Mouse (Mus musculus) embryonic facial prominence, embryonic 13.5 days (tissue): ENCODE measurements around the gene Mocs1. TPM values are rescaled to one million over a fixed set of nuclear protein-coding genes. Genes with fewer than 3 reads are reported as not detected.

Experiments used
- ATAC-seq: fragments of 200-750 bp; cut with Nextera tagmentation; 2 replicates; pipeline ENCODE4 v1.8.0; 2017; ENCODE audit warnings: low read depth; ENCODE audit not compliant: insufficient number of reproducible peaks, insufficient read depth, low FRiP score, low TSS enrichment
- H3K27ac ChIP-seq: fragments of 300-500 bp; sonication (generic); 2 replicates; pipeline ENCODE4 v1.5.1; 2015; ENCODE audit warnings: moderate library complexity, mild to moderate bottlenecking, inconsistent platforms
- H3K27me3 ChIP-seq: fragments of 300-500 bp; sonication (generic); 2 replicates; pipeline ENCODE4 v1.6.1; 2015; ENCODE audit warnings: mild to moderate bottlenecking, inconsistent platforms
- H3K36me3 ChIP-seq: fragments of 300-500 bp; sonication (generic); 2 replicates; pipeline ENCODE4 v1.6.1; 2015; ENCODE audit warnings: mild to moderate bottlenecking, inconsistent platforms
- H3K4me1 ChIP-seq: fragments of 300-500 bp; sonication (generic); 2 replicates; pipeline ENCODE4 v1.6.1; 2015; ENCODE audit warnings: inconsistent platforms
- H3K4me2 ChIP-seq: fragments of 300-500 bp; sonication (generic); 2 replicates; pipeline ENCODE4 v1.6.1; 2015; ENCODE audit warnings: moderate library complexity, mild to moderate bottlenecking, inconsistent platforms
- H3K4me3 ChIP-seq: fragments of 300-500 bp; sonication (generic); 2 replicates; pipeline ENCODE4 v1.5.1; 2015; ENCODE audit warnings: mild to moderate bottlenecking, inconsistent platforms
- H3K9ac ChIP-seq: fragments of 300-500 bp; sonication (generic); 2 replicates; pipeline ENCODE4 v1.6.1; 2015; ENCODE audit warnings: mild to moderate bottlenecking, inconsistent platforms
- H3K9me3 ChIP-seq: fragments of 300-500 bp; sonication (generic); 2 replicates; pipeline ENCODE4 v1.6.1; 2016; ENCODE audit warnings: inconsistent platforms
- WGBS: fragments of 180-500 bp; shearing (Covaris S2); methylation state at CpG from one replicate; pipeline ENCODE4 v1.1.7; 2015; ENCODE audit warnings: mixed read lengths; 5-methylcytosine and 5-hydroxymethylcytosine counted together
- polyA plus RNA-seq: library from polyadenylated mRNA; unstranded; fragments of >200 nt; fragmentation: Nextera tagmentation; extraction: Ambion mirVana; gene quantifications from 2 replicates; pipeline ENCODE4 v1.2.1, GENCODE M21; 2015

The Mocs1 gene
- polyA plus RNA-seq, 1 experiment from 2014 or later: 6.1 TPM

DNA sequence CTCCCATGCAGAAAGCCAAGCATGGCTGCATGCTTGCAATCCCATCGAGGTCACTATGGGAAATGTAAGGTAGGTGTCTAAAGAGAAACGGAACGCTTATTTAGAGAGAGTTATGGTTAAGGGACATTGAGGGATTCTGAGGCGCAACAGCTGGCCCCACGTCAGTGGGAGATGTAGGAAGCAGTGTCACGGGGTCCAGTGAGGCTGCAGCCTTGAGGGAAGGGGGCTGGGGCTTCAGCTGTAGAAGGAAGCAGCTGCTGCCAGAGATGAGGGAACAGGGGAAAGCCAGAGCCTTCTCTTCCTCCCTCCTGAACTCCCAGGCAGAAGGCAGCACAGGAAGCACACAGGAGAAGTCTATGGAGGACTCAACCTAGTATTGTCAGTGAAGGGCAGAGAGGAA, 22.8 kb downstream of the Mocs1 start:
- Histone ChIP-seq H3K9me3 (no peaks in the 10 kb centered on the region), H3K4me2 (no peak overlapping the region), H3K27me3 (no peaks in the 10 kb centered on the region), H3K4me1 (peaks cover 6% of the 10 kb centered on the region; the same call in 1 of the 2 replicates), H3K4me3 (no peak overlapping the region), H3K36me3 (peaks cover 59% of the 10 kb centered on the region), H3K9ac (no peak overlapping the region), H3K27ac (no peak overlapping the region)
- 84% methylated on average over 6 of the region's 6 CpGs for WGBS
- no peak for ATAC-seq

DNA sequence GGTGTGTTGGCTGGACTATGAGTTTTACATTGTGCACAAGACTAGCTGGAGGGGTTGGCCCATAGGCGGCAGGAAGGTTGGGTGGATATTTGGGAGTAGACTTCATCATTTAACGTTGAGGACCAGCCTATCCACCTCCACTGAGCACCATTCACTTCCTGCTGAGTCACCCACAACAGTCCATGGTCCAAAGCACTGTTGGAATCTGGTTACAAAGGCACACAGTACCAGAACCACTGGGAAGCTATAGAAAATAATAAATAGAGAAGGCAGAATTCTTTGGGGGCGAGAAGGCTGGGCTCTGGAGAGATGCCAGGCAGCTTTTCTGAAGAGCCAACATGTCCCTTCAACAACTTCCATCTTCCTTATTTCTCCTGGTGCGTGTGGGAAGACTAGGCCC, 28.2 kb downstream of the Mocs1 start:
- Histone ChIP-seq H3K27me3 (no peaks in the 10 kb centered on the region), H3K27ac (no peak overlapping the region), H3K9ac (no peak overlapping the region), H3K36me3 (peaks cover 90% of the 10 kb centered on the region), H3K9me3 (no peaks in the 10 kb centered on the region), H3K4me1 (no peaks in the 10 kb centered on the region), H3K4me3 (no peak overlapping the region), H3K4me2 (no peak overlapping the region)
- no peak for ATAC-seq
- WGBS: 85% methylated on average over 4 of the region's 4 CpGs

DNA sequence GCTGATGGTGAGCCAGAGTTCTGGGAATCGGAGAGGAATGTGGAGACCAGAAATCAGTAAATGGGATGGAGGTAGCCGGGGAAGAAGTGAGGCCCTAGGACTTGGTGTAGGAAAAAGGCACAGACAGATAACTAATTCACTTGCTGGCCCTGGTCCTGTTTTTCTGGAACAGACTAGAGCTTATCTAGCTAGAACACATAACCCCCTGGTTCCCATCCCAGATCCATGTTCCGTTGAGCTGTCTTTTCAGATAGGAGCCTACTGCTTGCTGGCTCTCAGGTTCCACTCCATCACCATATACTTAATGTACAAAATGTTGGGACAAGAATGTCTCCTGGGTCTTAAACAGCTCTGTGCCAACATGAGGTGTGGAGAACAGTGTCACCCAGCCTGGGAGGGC, 29.7 kb downstream of the Mocs1 start:
- no peak overlapping the region for H3K9ac ChIP-seq
- WGBS: 90% methylated on average over 3 of the region's 3 CpGs
- no peaks in the 10 kb centered on the region for H3K27me3 ChIP-seq
- H3K36me3 ChIP-seq: peaks cover 96% of the 10 kb centered on the region
- H3K4me3 ChIP-seq: no peak overlapping the region
- H3K4me1 ChIP-seq: no peaks in the 10 kb centered on the region
- no peak for ATAC-seq
- no peak overlapping the region for H3K4me2 ChIP-seq
- H3K27ac ChIP-seq: no peak overlapping the region
- no peaks in the 10 kb centered on the region for H3K9me3 ChIP-seq

GRCm38 (mm10) chr17:49458386-49458785, 30.2 kb downstream of the Mocs1 start:
- H3K4me1 ChIP-seq: no peaks in the 10 kb centered on the region
- H3K4me2 ChIP-seq: no peak overlapping the region
- H3K27ac ChIP-seq: no peak overlapping the region
- WGBS: 94% methylated on average over 18 of the region's 18 CpGs
- ATAC-seq: no peak
- no peak overlapping the region for H3K9ac ChIP-seq
- no peaks in the 10 kb centered on the region for H3K9me3 ChIP-seq
- no peaks in the 10 kb centered on the region for H3K27me3 ChIP-seq
- peaks cover 98% of the 10 kb centered on the region for H3K36me3 ChIP-seq
- H3K4me3 ChIP-seq: no peak overlapping the region

DNA sequence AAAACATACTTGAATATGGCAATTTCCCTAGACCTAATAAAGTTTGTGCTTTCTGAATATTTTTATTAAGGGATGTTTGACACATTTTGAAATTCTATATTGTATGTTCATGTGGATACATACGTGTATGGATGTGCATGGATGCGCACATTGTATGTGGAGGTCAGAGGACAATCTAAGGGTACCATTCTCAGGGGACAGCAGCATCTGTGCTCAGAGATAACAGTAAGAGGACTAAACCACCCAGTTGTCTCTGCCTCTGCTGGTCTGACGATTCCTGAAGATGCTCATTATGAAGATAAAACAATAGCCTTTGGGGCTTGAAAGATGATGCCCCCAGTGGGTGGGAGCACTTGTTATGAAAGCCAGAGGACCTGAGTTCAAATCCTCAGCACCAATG, 36.7 kb downstream of the Mocs1 start:
- H3K36me3 ChIP-seq: peaks cover 93% of the 10 kb centered on the region
- no peak overlapping the region for H3K27ac ChIP-seq
- H3K27me3 ChIP-seq: no peaks in the 10 kb centered on the region
- no peaks in the 10 kb centered on the region for H3K9me3 ChIP-seq
- H3K4me1 ChIP-seq: no peaks in the 10 kb centered on the region
- H3K4me2 ChIP-seq: no peak overlapping the region
- ATAC-seq: no peak
- no peak overlapping the region for H3K9ac ChIP-seq
- no peak overlapping the region for H3K4me3 ChIP-seq
- WGBS: 82% methylated on average over 3 of the region's 3 CpGs

GRCm38 (mm10) chr17:49468223-49468622, 40.1 kb downstream of the Mocs1 start:
- Histone ChIP-seq H3K9me3 (no peaks in the 10 kb centered on the region), H3K27ac (no peak overlapping the region), H3K27me3 (no peaks in the 10 kb centered on the region), H3K4me1 (no peaks in the 10 kb centered on the region), H3K9ac (no peak overlapping the region), H3K4me2 (no peak overlapping the region), H3K4me3 (no peak overlapping the region), H3K36me3 (peaks cover 95% of the 10 kb centered on the region)
- ATAC-seq: no peak
- WGBS: 38% methylated on average over 4 of the region's 4 CpGs

- no peak overlapping the region for H3K27ac ChIP-seq
- no peaks in the 10 kb centered on the region for H3K27me3 ChIP-seq
- H3K4me2 ChIP-seq: no peak overlapping the region
- WGBS: 64% methylated on average over 8 of the region's 8 CpGs
- H3K4me1 ChIP-seq: 0 out of 2 replicates have a peak, but pooled peaks cover 5% of the 10 kb centered on the region
- no peak for ATAC-seq
- peaks cover 88% of the 10 kb centered on the region for H3K36me3 ChIP-seq
- H3K4me3 ChIP-seq: no peak overlapping the region
- no peaks in the 10 kb centered on the region for H3K9me3 ChIP-seq
- H3K9ac ChIP-seq: no peak overlapping the region
Observed at GRCm38 (mm10) chr17:49472626-49473025, 44.5 kb downstream of the Mocs1 start.

DNA sequence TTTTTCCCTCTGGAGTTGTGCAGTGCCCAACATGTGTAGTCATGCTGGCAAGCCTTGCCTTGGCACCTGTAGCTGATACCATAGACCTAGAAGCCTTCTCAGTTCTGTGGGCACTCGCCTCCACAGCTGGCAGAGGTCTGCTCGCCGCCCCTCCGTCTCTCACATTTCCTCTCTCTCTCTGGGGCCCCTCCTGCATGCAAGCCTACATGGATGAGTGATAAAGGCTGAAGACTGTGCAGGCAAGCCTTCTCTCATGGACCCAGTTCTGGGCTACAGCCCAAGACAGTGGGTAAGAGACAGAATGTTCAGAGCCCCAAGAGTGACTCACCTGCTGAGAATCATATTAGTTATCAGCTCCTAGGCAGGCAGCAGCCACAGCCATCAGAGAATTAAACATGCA, 45.9 kb downstream of the Mocs1 start:
- no peak overlapping the region for H3K4me2 ChIP-seq

GRCm38 (mm10) chr17:49475174-49475573, 47.0 kb downstream of the Mocs1 start:
- 67% methylated on average over 1 of the region's 1 CpGs for WGBS
- H3K4me3 ChIP-seq: no peak overlapping the region
- ATAC-seq: no peak
- H3K9me3 ChIP-seq: no peaks in the 10 kb centered on the region
- H3K27me3 ChIP-seq: no peaks in the 10 kb centered on the region
- H3K4me1 ChIP-seq: 0 out of 2 replicates have a peak, but pooled peaks cover 5% of the 10 kb centered on the region
- no peak overlapping the region for H3K4me2 ChIP-seq
- no peak overlapping the region for H3K27ac ChIP-seq
- peaks cover 84% of the 10 kb centered on the region for H3K36me3 ChIP-seq
- no peak overlapping the region for H3K9ac ChIP-seq

More for the DNA sequence above, 45.9 kb downstream of the Mocs1 start:
- H3K27me3 ChIP-seq: no peaks in the 10 kb centered on the region
- no peaks in the 10 kb centered on the region for H3K9me3 ChIP-seq
- H3K36me3 ChIP-seq: peaks cover 84% of the 10 kb centered on the region
- no peak overlapping the region for H3K27ac ChIP-seq
- H3K9ac ChIP-seq: no peak overlapping the region
- H3K4me3 ChIP-seq: no peak overlapping the region
- H3K4me1 ChIP-seq: 0 out of 2 replicates have a peak, but pooled peaks cover 5% of the 10 kb centered on the region
- WGBS: 82% methylated on average over 4 of the region's 4 CpGs
- ATAC-seq: no peak

- 74% methylated on average over 4 of the region's 4 CpGs for WGBS
- H3K27me3 ChIP-seq: no peaks in the 10 kb centered on the region
- H3K27ac ChIP-seq: no peak overlapping the region
- H3K4me1 ChIP-seq: 0 out of 2 replicates have a peak, but pooled peaks cover 5% of the 10 kb centered on the region
- no peak overlapping the region for H3K4me3 ChIP-seq
- H3K4me2 ChIP-seq: no peak overlapping the region
- H3K9ac ChIP-seq: no peak overlapping the region
- no peaks in the 10 kb centered on the region for H3K9me3 ChIP-seq
- ATAC-seq: 0 out of 2 replicates have a peak, but pooled peaks have one; percentile 70
- peaks cover 83% of the 10 kb centered on the region for H3K36me3 ChIP-seq
Observed at GRCm38 (mm10) chr17:49477370-49477769, 49.2 kb downstream of the Mocs1 start.

DNA sequence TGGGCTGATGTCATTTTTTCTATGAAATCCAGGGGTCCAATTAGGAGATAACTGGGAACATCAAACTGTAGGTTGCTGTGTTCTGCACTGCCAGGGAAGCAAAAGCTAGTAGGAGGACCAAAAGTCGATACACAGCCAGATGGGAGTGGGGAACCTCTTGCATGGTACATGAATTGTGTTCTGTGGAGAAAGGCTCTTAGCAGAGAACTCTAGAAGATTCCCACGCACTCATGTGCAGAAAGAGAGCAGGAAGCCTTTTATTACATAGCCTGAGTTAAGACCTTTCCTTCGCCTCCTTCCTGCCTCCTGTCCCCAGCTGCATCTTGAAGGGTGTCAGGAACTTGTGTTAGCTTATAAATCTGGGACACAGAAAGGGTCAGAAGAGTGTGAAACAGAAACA, 53.7 kb downstream of the Mocs1 start:
- no peak for ATAC-seq
- Histone ChIP-seq H3K9me3 (no peaks in the 10 kb centered on the region), H3K36me3 (peaks cover 88% of the 10 kb centered on the region), H3K4me3 (no peak overlapping the region), H3K4me2 (no peak overlapping the region), H3K27me3 (no peaks in the 10 kb centered on the region), H3K4me1 (0 out of 2 replicates have a peak, but pooled peaks cover 5% of the 10 kb centered on the region), H3K27ac (no peak overlapping the region), H3K9ac (no peak overlapping the region)
- WGBS: 92% methylated on average over 3 of the region's 3 CpGs

- WGBS: 70% methylated on average over 3 of the region's 3 CpGs
- no peaks in the 10 kb centered on the region for H3K27me3 ChIP-seq
- no peak overlapping the region for H3K4me3 ChIP-seq
- no peaks in the 10 kb centered on the region for H3K9me3 ChIP-seq
- no peaks in the 10 kb centered on the region for H3K4me1 ChIP-seq
- no peak overlapping the region for H3K27ac ChIP-seq
- peaks cover 95% of the 10 kb centered on the region for H3K36me3 ChIP-seq
- H3K4me2 ChIP-seq: no peak overlapping the region
- no peak for ATAC-seq
- no peak overlapping the region for H3K9ac ChIP-seq
Observed at GRCm38 (mm10) chr17:49484435-49484834, 56.3 kb downstream of the Mocs1 start.

DNA sequence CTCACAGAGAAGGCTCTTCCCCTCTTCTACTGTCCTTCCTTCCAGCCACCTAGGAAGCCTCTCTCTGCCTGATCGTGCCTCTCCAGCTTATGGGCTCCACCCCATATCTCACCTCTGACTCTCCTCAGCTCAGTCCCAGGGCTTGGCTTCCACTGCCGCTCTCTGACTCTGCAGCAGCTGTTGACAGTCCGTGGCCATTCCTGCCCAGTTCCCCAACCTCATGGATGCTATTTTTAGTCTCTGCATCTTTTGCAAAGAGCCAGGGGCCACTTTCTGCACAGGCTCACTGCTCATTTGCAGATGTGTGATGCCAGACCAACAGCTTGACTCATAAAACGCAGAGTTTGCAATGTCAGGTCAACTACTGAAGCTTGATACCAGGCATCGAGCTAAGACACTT, 60.9 kb downstream of the Mocs1 start:
- Histone ChIP-seq H3K9ac (no peak overlapping the region), H3K36me3 (peaks cover 86% of the 10 kb centered on the region), H3K4me3 (no peak overlapping the region), H3K4me1 (no peaks in the 10 kb centered on the region), H3K4me2 (no peak overlapping the region), H3K9me3 (no peaks in the 10 kb centered on the region), H3K27ac (no peak overlapping the region), H3K27me3 (no peaks in the 10 kb centered on the region)
- WGBS: 79% methylated on average over 5 of the region's 5 CpGs
- ATAC-seq: no peak
